Mouse (Mus musculus) forebrain, postnatal 0 days (tissue): ENCODE data around the gene Tsnaxip1. TPM values are rescaled to one million over a fixed set of nuclear protein-coding genes. Genes with fewer than 3 reads are reported as not detected.

ENCODE experiments used
- ATAC-seq: fragments of 200-750 bp; cut with Nextera tagmentation; 2 replicates; pipeline ENCODE4 v1.8.0; 2017; ENCODE audit warnings: mild to moderate bottlenecking, moderate library complexity
- DNase-seq: peaks from one replicate; pipeline ENCODE4 v3.0.0-alpha.2; 2015
- H3K27ac ChIP-seq: fragments of 300-500 bp; sonication (generic); 2 replicates; pipeline ENCODE4 v1.5.1; 2014; ENCODE audit warnings: low read depth, mild to moderate bottlenecking, antibody characterized with exemption, low read length, moderate library complexity, mixed read lengths
- H3K27me3 ChIP-seq: fragments of 300-500 bp; sonication (generic); 2 replicates; pipeline ENCODE4 v1.6.1; 2014; ENCODE audit warnings: mild to moderate bottlenecking, low read length, mixed read lengths; ENCODE audit not compliant: insufficient read depth
- H3K36me3 ChIP-seq: fragments of 300-500 bp; sonication (generic); 2 replicates; pipeline ENCODE4 v1.6.1; 2014; ENCODE audit warnings: mild to moderate bottlenecking, moderate library complexity; ENCODE audit not compliant: insufficient read depth
- H3K4me1 ChIP-seq: fragments of 300-500 bp; sonication (generic); 2 replicates; pipeline ENCODE4 v1.6.1; 2014; ENCODE audit warnings: antibody characterized with exemption; ENCODE audit not compliant: insufficient read depth
- H3K4me2 ChIP-seq: fragments of 300-500 bp; sonication (generic); 2 replicates; pipeline ENCODE4 v1.6.1; 2014; ENCODE audit warnings: low read depth, mild to moderate bottlenecking, moderate library complexity
- H3K4me3 ChIP-seq: fragments of 300-500 bp; sonication (generic); 2 replicates; pipeline ENCODE4 v1.5.1; 2014; ENCODE audit warnings: low read depth, low read length, mixed read lengths
- H3K9ac ChIP-seq: fragments of 300-500 bp; sonication (generic); 2 replicates; pipeline ENCODE4 v1.6.1; 2014; ENCODE audit warnings: mild to moderate bottlenecking
- H3K9me3 ChIP-seq: fragments of 300-500 bp; sonication (generic); 2 replicates; pipeline ENCODE4 v1.6.1; 2016; ENCODE audit warnings: low read length
- CTCF ChIP-seq: sonication (generic); IDR thresholded peaks from 2 replicates; pipeline ENCODE4 v1.5.1; 2016; ENCODE audit warnings: antibody characterized with exemption, control low read depth, low read depth
- WGBS: fragments of 180-500 bp; shearing (Covaris S2); extraction: QIAGEN DNeasy Blood & Tissue Kit; methylation state at CpG from one replicate; pipeline ENCODE4 v1.1.7; 2014; 5-methylcytosine and 5-hydroxymethylcytosine counted together
- polyA plus RNA-seq: library from polyadenylated mRNA; unstranded; fragments of >200 nt; fragmentation: Nextera tagmentation; extraction: Ambion mirVana; gene quantifications from 2 replicates; pipeline ENCODE4 v1.2.1, GENCODE M21; 2015
- total RNA-seq: library from RNA; depleted of rRNA; stranded (reverse); fragments of >200 nt; gene quantifications from 2 replicates; pipeline ENCODE4 v1.2.3, GENCODE M21; 2014

Gene Tsnaxip1
- total and polyA plus RNA-seq, 2 experiments from 2014 or later = 0.67 to 1.1 TPM

DNA sequence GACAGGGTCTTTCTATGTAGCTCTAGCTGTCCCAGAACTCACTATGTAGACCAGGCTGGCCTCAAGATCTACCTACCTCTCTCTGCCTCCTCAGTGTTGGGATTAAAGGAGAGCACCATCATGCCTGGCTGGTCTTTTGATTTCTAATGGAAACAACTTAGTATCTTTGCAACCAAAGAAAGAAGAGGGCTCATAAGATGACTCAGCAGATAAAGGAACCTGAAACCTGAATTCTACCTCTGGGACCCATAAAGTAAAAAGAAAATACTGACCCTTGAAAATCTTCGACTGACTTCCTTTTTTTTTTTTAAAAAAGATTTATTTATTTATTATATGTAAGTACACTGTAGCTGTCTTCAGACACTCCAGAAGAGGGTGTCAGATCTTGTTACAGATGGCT is 21.6 kb upstream of the Tsnaxip1 start:
- Histone ChIP-seq H3K27ac (no peak overlapping the region), H3K9ac (no peak overlapping the region), H3K36me3 (no peaks in the 10 kb centered on the region; the same call in 1 of the 2 replicates), H3K9me3 (no peaks in the 10 kb centered on the region), H3K27me3 (no peaks in the 10 kb centered on the region), H3K4me2 (no peak overlapping the region), H3K4me1 (no peaks in the 10 kb centered on the region), H3K4me3 (no peak overlapping the region)
- WGBS = 97% methylated on average over 1 of the region's 1 CpGs
- no peak for TF ChIP-seq CTCF
- ATAC-seq (no peak), DNase-seq (no peak)

DNA sequence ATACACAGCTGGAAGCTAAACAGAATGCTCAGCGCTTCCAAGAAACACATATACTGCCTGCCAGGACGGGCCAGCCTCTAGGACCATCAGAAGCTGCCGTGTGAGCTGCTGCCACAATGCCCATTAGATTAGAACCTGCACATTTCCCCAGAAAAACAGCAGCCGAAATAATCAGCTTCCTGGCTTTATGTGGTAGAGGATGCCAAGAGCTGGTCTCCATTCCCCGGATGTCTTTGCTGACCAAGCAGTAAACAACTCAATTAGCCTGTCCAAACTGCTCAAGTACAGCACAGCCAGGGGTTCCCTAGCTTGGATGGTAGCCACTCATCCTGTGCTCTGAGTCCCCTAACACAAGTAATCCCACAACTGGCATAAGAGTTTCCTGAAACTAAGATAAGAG is 19.8 kb upstream of the Tsnaxip1 start:
- Histone ChIP-seq H3K4me3 (no peak overlapping the region), H3K9ac (no peak overlapping the region), H3K9me3 (no peaks in the 10 kb centered on the region), H3K27ac (no peak overlapping the region), H3K4me1 (no peaks in the 10 kb centered on the region), H3K27me3 (no peaks in the 10 kb centered on the region), H3K4me2 (no peak overlapping the region), H3K36me3 (no peaks in the 10 kb centered on the region; the same call in 1 of the 2 replicates)
- no peak for TF ChIP-seq CTCF
- DNase-seq = no peak
- 78% methylated on average over 5 of the region's 5 CpGs for WGBS
- ATAC-seq = no peak

DNA sequence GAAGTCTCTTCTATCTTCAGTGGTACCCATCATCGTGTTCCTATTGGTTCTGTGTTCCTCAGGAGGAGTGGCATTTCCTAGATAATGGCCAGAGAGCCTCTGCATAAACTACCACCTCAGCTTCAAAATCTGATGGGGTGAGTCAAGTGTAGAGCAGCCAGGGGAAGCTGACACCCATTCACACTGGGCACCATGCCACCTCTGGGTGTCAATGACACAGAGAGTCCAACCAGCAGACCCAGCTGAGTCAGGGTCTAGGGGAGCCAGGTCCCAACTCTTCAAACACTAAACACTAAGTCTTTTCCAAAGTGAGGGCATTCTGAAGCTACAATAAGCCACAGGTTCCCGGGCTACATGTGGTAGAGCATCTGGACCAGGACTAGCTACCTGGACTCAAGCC is 19.1 kb upstream of the Tsnaxip1 start:
- Histone ChIP-seq H3K9ac (no peak overlapping the region), H3K9me3 (no peaks in the 10 kb centered on the region), H3K4me3 (no peak overlapping the region), H3K36me3 (no peaks in the 10 kb centered on the region; the same call in 1 of the 2 replicates), H3K27ac (no peak overlapping the region), H3K4me2 (no peak overlapping the region), H3K4me1 (no peaks in the 10 kb centered on the region), H3K27me3 (no peaks in the 10 kb centered on the region)
- ATAC-seq (no peak), DNase-seq (no peak)
- TF ChIP-seq CTCF = no peak
- WGBS = 95% methylated on average over 2 of the region's 2 CpGs

DNA sequence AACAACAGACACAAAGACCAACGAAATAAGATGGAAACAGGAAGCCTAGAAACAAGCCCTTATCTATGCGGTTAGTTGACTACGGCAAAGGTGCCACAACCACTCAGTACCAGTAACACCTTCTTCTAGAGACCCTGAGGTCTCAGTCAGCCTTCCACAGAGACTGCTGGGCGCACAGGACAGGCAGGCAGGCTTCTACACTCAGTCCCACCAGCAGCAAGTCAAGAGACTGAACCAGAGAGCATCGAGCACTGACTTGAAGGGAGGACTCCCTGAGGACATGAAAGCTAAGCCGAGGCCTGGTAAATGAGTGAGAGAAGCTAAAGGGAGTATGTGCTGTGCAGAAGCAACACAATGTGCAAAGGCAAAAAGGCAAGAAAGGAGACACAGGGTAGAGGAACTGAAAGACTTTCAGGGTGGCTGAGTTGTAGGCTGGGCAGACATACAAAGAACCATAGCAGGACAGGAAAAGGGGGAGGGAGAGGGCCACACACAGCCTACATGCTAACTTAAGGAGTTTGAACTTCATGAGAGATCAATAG is 17.2 kb upstream of the Tsnaxip1 start:
- Histone ChIP-seq H3K27me3 (no peaks in the 10 kb centered on the region), H3K36me3 (no peaks in the 10 kb centered on the region), H3K9ac (no peak overlapping the region), H3K27ac (no peak overlapping the region), H3K4me1 (no peaks in the 10 kb centered on the region), H3K4me3 (no peak overlapping the region), H3K4me2 (no peak overlapping the region), H3K9me3 (no peaks in the 10 kb centered on the region)
- 92% methylated on average over 6 of the region's 6 CpGs for WGBS
- ATAC-seq = no peak
- no peak for DNase-seq
- TF ChIP-seq CTCF = no peak

DNA sequence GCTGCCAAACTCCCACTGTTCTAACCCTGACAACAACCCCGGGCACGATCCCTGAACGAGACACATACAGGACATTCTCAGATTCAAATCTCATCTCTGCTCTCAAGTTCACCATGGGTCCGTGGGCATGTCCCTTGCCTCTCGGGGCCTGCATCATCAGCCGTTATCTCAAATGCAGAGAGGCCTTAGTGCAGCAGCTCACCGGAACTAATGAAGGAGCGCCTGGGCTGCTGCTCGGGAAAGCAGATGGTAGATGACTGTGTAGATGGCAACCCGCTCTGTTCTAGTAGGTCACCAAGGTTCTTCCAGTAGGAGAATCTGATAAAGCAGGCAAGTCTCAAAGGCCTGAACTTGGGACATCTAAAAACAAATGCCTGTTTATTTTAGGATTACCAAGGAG is 16.5 kb upstream of the Tsnaxip1 start:
- Histone ChIP-seq H3K4me3 (no peak overlapping the region), H3K4me1 (no peaks in the 10 kb centered on the region), H3K27ac (no peak overlapping the region), H3K9ac (no peak overlapping the region), H3K9me3 (no peaks in the 10 kb centered on the region), H3K27me3 (no peaks in the 10 kb centered on the region), H3K36me3 (no peaks in the 10 kb centered on the region), H3K4me2 (no peak overlapping the region)
- DNase-seq (no peak), ATAC-seq (no peak)
- TF ChIP-seq CTCF = no peak
- WGBS = 91% methylated on average over 10 of the region's 10 CpGs

DNA sequence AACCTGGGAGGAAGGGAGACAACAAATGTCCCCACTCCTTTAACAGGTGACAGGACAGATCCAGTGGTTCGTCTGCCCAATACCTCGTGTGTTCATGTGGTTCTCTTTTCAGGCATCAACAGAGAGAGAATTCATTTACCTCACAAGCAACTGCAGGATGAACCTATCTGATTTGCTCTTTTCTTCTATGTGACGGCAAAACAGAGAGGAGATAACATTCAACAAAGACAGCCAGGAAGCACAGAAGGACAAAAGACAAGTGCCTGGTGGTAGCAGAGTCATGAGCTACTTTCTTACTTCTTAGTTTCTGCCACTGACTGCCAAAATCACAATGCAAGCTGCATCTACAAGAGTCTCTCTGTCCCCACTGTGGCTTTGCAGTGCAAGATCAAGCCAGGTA is 16.0 kb upstream of the Tsnaxip1 start:
- Histone ChIP-seq H3K4me2 (no peak overlapping the region), H3K27ac (no peak overlapping the region), H3K9ac (no peak overlapping the region), H3K4me3 (no peak overlapping the region), H3K36me3 (no peaks in the 10 kb centered on the region), H3K4me1 (no peaks in the 10 kb centered on the region), H3K27me3 (no peaks in the 10 kb centered on the region), H3K9me3 (no peaks in the 10 kb centered on the region)
- WGBS = 75% methylated on average over 3 of the region's 3 CpGs
- no peak for ATAC-seq
- no peak for DNase-seq
- TF ChIP-seq CTCF = no peak

DNA sequence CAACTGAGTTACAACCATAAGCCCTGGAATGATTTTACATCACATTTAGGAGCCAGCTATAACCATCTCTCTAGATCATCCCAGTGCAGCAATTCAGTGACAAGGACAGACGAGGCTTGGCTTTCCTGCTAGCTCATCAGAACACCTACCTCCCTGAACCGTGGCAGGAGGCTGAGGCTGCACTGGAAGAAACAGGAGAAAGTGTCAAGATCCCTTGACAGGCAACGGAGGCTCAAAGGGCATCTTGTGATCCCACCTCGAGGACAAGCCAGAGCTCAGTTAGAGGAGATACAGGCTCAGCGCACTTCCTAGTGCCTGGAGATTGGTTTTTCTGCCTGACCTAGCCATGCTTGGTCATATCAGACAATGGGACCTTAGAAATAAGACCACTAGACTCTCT is 15.0 kb upstream of the Tsnaxip1 start:
- H3K27me3 ChIP-seq = no peaks in the 10 kb centered on the region
- H3K4me3 ChIP-seq = no peak overlapping the region
- H3K36me3 ChIP-seq = no peaks in the 10 kb centered on the region
- H3K4me2 ChIP-seq = no peak overlapping the region
- no peak overlapping the region for H3K27ac ChIP-seq
- ATAC-seq (no peak), DNase-seq (no peak)
- H3K9me3 ChIP-seq = no peaks in the 10 kb centered on the region
- 94% methylated on average over 5 of the region's 5 CpGs for WGBS
- TF ChIP-seq CTCF = no peak
- no peak overlapping the region for H3K9ac ChIP-seq
- no peaks in the 10 kb centered on the region for H3K4me1 ChIP-seq
